Mouse (Mus musculus): ENCODE data around the gene Pibf1. TPM values are rescaled to one million over a fixed set of nuclear protein-coding genes. Genes with fewer than 3 reads are reported as not detected.

Pibf1 gene
- polyA plus RNA-seq, 1 experiment = 1.4 TPM

GRCm38 (mm10) chr14:99174138-99174745 lies 75.0 kb downstream of the Pibf1 start:
- no peak for TF ChIP-seq POLR2A (IDR thresholded peaks at IDR 0.05; ENCODE audit: low read depth, low read length)
- TF ChIP-seq CTCF (IDR thresholded peaks at IDR 0.05; ENCODE audit: extremely low read depth, insufficient read depth, insufficient read length, insufficient replicate concordance) = no peak
- 95% methylated on average over 4 of the region's 4 CpGs for WGBS
- DNase-seq (ENCODE audit: low read depth in 1 of 2, low spot score in 2 of 2) = no peak

GRCm38 (mm10) chr14:99176559-99176958 lies 77.3 kb downstream of the Pibf1 start:
- WGBS = 91% methylated on average over 9 of the region's 9 CpGs
- no peaks in the 10 kb centered on the region; the same call in 1 of the 2 replicates for H3K36me3 ChIP-seq (ENCODE audit: control insufficient read depth, insufficient read depth, low read length)
- DNase-seq (ENCODE audit: low read depth in 1 of 2, low spot score in 2 of 2) = no peak

More at GRCm38 (mm10) chr14:99174138-99174745, 75.0 kb downstream of the Pibf1 start:
- Histone ChIP-seq H3K27ac (ENCODE audit: insufficient read depth, low read length) (no peak overlapping the region), H3K36me3 (ENCODE audit: control insufficient read depth, insufficient read depth, low read length) (no peaks in the 10 kb centered on the region; the same call in 1 of the 2 replicates), H3K4me1 (ENCODE audit: control insufficient read depth, insufficient read depth, insufficient read length) (no peaks in the 10 kb centered on the region), H3K27me3 (ENCODE audit: control insufficient read depth, insufficient read depth, low read length) (no peaks in the 10 kb centered on the region), H3K4me3 (ENCODE audit: extremely low read depth, insufficient read depth, insufficient read length) (no peak overlapping the region)

GRCm38 (mm10) chr14:99190153-99190790 lies 91.0 kb downstream of the Pibf1 start:
- WGBS = 96% methylated on average over 5 of the region's 5 CpGs
- H3K4me3 ChIP-seq (ENCODE audit: extremely low read depth, insufficient read depth, insufficient read length) = no peak overlapping the region

More at GRCm38 (mm10) chr14:99176559-99176958, 77.3 kb downstream of the Pibf1 start:
- Histone ChIP-seq H3K27me3 (ENCODE audit: control insufficient read depth, insufficient read depth, low read length) (no peaks in the 10 kb centered on the region), H3K4me1 (ENCODE audit: control insufficient read depth, insufficient read depth, insufficient read length) (no peaks in the 10 kb centered on the region), H3K4me3 (ENCODE audit: extremely low read depth, insufficient read depth, insufficient read length) (no peak overlapping the region), H3K27ac (ENCODE audit: insufficient read depth, low read length) (no peak overlapping the region)
- TF ChIP-seq CTCF (IDR thresholded peaks at IDR 0.05; ENCODE audit: extremely low read depth, insufficient read depth, insufficient read length, insufficient replicate concordance) (no peak), POLR2A (IDR thresholded peaks at IDR 0.05; ENCODE audit: low read depth, low read length) (no peak)

GRCm38 (mm10) chr14:99205865-99206264 lies 106.6 kb downstream of the Pibf1 start:
- 94% methylated on average over 2 of the region's 2 CpGs for WGBS

More at GRCm38 (mm10) chr14:99190153-99190790, 91.0 kb downstream of the Pibf1 start:
- H3K27ac ChIP-seq (ENCODE audit: insufficient read depth, low read length) = no peak overlapping the region
- no peaks in the 10 kb centered on the region for H3K4me1 ChIP-seq (ENCODE audit: control insufficient read depth, insufficient read depth, insufficient read length)
- no peak for DNase-seq (ENCODE audit: low read depth in 1 of 2, low spot score in 2 of 2)
- peaks cover 5% of the 10 kb centered on the region for H3K36me3 ChIP-seq (ENCODE audit: control insufficient read depth, insufficient read depth, low read length)
- H3K27me3 ChIP-seq (ENCODE audit: control insufficient read depth, insufficient read depth, low read length) = no peaks in the 10 kb centered on the region
- no peak for TF ChIP-seq POLR2A (IDR thresholded peaks at IDR 0.05; ENCODE audit: low read depth, low read length)
- TF ChIP-seq CTCF (IDR thresholded peaks at IDR 0.05; ENCODE audit: extremely low read depth, insufficient read depth, insufficient read length, insufficient replicate concordance) = no peak

GRCm38 (mm10) chr14:99206591-99206990 lies 107.4 kb downstream of the Pibf1 start:
- TF ChIP-seq POLR2A (IDR thresholded peaks at IDR 0.05; ENCODE audit: low read depth, low read length) = no peak
- DNase-seq (ENCODE audit: low read depth in 1 of 2, low spot score in 2 of 2) = no peak
- no peaks in the 10 kb centered on the region for H3K27me3 ChIP-seq (ENCODE audit: control insufficient read depth, insufficient read depth, low read length)
- H3K27ac ChIP-seq (ENCODE audit: insufficient read depth, low read length) = no peak overlapping the region
- no peaks in the 10 kb centered on the region for H3K4me1 ChIP-seq (ENCODE audit: control insufficient read depth, insufficient read depth, insufficient read length)
- H3K4me3 ChIP-seq (ENCODE audit: extremely low read depth, insufficient read depth, insufficient read length) = no peak overlapping the region
- 98% methylated on average over 5 of the region's 5 CpGs for WGBS
- H3K36me3 ChIP-seq (ENCODE audit: control insufficient read depth, insufficient read depth, low read length) = no peaks in the 10 kb centered on the region; the same call in 1 of the 2 replicates

More at GRCm38 (mm10) chr14:99205865-99206264, 106.6 kb downstream of the Pibf1 start:
- no peak for DNase-seq (ENCODE audit: low read depth in 1 of 2, low spot score in 2 of 2)
- Histone ChIP-seq H3K4me3 (ENCODE audit: extremely low read depth, insufficient read depth, insufficient read length) (no peak overlapping the region), H3K4me1 (ENCODE audit: control insufficient read depth, insufficient read depth, insufficient read length) (no peaks in the 10 kb centered on the region), H3K36me3 (ENCODE audit: control insufficient read depth, insufficient read depth, low read length) (no peaks in the 10 kb centered on the region; the same call in 1 of the 2 replicates), H3K27ac (ENCODE audit: insufficient read depth, low read length) (no peak overlapping the region), H3K27me3 (ENCODE audit: control insufficient read depth, insufficient read depth, low read length) (no peaks in the 10 kb centered on the region)
- no peak for TF ChIP-seq POLR2A (IDR thresholded peaks at IDR 0.05; ENCODE audit: low read depth, low read length)
- no peak for TF ChIP-seq CTCF (IDR thresholded peaks at IDR 0.05; ENCODE audit: extremely low read depth, insufficient read depth, insufficient read length, insufficient replicate concordance)

GRCm38 (mm10) chr14:99210431-99210830 lies 111.2 kb downstream of the Pibf1 start:
- WGBS = 85% methylated on average over 5 of the region's 5 CpGs
- H3K27me3 ChIP-seq (ENCODE audit: control insufficient read depth, insufficient read depth, low read length) = no peaks in the 10 kb centered on the region
- TF ChIP-seq POLR2A (IDR thresholded peaks at IDR 0.05; ENCODE audit: low read depth, low read length) = no peak
- no peak for TF ChIP-seq CTCF (IDR thresholded peaks at IDR 0.05; ENCODE audit: extremely low read depth, insufficient read depth, insufficient read length, insufficient replicate concordance)
- H3K36me3 ChIP-seq (ENCODE audit: control insufficient read depth, insufficient read depth, low read length) = no peaks in the 10 kb centered on the region
- H3K27ac ChIP-seq (ENCODE audit: insufficient read depth, low read length) = no peak overlapping the region
- H3K4me1 ChIP-seq (ENCODE audit: control insufficient read depth, insufficient read depth, insufficient read length) = no peaks in the 10 kb centered on the region
- DNase-seq (ENCODE audit: low read depth in 1 of 2, low spot score in 2 of 2) = no peak
- H3K4me3 ChIP-seq (ENCODE audit: extremely low read depth, insufficient read depth, insufficient read length) = no peak overlapping the region
